Mouse (Mus musculus) A20 (cell line): ENCODE measurements at regions not wholly inside any gene's neighbourhood (a gene's known extent, or its start where the extent isn't known, plus 50 kb on each side); places are given as distances from the start of the nearest gene placed in this dataset.

Experiments
- DNase-seq: peaks from one replicate; pipeline ENCODE4 v3.0.0-alpha.2; 2011; ENCODE audit warnings: low read depth, low spot score

GRCm38 (mm10) chr16:95815206-95815731 is 113.4 kb downstream of the Ets2 start:
- DNase-seq, result peak; percentile 40

DNA sequence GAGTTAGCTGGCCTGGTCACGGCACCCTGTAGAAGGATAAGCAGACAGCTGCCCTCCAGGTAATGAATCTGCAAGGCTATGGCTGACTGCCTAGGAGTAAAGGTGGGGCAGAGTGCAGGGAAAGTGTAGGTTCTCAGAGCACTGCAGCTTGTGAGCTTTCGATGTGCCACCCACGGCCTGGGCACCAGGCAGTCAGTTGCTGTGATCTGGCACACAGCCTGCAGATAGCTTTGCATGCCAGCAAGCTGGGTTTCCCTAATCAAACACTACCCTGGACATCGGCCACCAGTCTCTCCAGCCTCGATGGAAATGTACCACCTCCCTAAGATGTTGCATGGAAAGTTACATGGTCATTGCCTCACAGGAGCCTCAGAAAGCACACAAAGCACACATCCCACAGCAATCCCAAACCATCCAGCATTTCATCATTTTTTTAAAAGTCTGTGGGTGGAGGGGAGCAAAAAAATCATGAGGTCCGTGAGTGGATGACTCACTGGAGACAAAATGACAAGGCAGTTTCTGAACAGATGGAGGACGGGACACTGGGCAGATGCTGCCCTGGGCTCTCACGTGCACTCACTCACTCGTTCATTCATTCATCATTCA is 112.7 kb downstream of the Ets2 start:
- DNase-seq, result no peak

DNA sequence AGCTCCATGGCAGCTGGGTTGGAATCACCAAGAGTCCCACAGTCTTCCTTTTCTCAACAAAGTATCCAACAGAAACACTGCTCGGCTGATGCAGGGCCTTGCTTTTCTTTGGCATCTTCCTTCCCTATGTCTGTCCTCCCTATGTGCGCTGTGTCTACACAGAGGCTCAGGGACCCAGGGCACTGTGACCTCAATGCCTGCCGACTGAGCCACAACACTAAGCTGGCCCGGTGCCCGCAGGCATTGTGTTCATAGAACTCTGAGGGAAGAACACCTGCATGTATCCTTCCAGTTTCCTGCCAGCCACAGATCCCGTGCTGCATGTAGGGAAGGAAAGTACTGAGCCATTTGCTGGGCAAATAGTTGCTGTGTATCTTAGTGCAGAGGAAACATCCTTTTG is 109.2 kb downstream of the Ets2 start:
- DNase-seq, result no peak

- no peak for DNase-seq
Observed at GRCm38 (mm10) chr16:95809127-95809876, 107.4 kb downstream of the Ets2 start.

DNA sequence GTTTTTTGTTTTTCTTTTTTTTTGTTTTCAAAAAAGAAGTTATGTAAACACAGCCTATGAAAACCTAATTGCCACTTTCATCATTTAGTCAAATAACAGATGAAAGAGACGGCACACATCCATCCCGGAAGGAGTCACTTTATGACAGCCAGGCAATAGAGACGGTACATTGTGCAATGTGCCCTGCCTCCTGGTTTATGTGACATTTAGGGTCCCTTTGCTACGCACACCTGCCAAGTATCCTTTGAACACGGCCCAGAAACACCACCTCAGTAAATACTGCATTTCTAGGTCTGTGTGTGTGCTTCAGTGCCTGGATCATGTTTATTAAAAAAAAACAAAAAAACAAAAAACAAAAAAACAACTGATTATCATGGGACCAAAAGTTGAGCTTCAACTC is 104.6 kb downstream of the Ets2 start:
- no peak for DNase-seq

DNA sequence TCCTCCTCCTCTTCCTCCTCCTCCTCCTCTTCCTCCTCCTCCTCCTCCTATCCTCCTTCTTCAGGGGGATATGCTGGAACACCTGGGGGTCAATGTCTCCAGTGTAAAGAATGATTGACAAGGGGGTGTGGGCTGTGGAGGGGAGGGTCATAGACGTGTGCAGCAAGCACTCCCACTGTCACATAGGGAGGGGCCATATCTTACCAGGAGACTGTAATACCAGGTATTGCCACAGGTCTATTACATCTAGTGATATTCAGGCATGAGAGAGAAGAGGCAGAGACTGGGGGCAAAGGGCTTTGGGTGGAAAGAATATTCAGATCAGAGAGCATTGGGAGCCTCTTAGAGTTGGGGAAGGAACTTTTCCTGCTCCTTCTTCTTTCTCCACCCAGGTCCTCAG is 102.3 kb downstream of the Ets2 start:
- no peak for DNase-seq

DNA sequence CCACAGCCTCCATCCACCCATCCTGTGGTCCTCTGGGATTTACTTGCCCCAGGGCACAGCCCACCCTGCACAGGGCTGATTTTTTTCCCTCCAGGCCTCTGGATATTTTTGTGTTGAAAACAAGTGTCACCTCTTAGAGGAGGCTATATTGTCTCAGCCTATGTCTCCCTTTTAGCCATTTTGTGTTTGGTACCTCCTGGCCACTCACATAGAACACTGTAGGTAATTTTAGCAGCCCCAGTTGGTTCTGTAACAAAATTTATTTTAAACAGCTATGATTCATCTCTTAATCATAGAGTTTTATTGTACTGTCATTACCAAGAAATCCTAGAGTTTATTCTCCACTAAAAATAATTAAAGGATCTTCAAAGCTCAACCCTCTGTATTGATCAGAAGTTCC is 100.8 kb downstream of the Ets2 start:
- no peak for DNase-seq

- DNase-seq, result no peak
Observed at GRCm38 (mm10) chr16:95802207-95802606, 100.3 kb downstream of the Ets2 start.

DNA sequence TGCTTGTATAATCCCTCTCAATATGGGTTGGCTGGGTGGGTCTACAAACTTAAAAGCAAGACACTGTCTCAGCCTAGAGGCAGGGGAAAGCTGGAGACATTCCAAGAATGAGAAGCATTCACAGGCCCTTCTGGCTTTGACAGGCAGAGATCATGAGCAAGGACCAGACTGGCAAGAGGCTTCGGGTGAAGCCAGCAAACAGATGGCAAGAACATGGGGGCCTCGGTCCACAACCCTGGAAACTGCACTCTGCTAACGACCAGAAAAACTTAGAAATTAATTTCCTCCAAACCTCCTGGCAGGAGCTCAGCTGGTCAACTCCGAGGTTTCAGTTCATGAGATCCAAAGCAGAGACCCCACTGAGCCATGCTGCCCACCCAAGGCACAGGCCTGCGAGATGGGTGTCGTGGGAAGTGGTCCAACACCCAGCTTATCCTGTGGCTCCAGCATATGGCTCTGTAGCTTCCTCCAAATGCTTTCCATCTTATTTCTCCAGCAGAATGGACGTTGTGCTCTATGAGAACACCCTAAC is 99.1 kb downstream of the Ets2 start:
- no peak for DNase-seq

- DNase-seq, result no peak
Observed at GRCm38 (mm10) chr16:95798582-95798981, 96.7 kb downstream of the Ets2 start.

GRCm38 (mm10) chr16:95798099-95798498 is 96.2 kb downstream of the Ets2 start:
- DNase-seq, result no peak

DNA sequence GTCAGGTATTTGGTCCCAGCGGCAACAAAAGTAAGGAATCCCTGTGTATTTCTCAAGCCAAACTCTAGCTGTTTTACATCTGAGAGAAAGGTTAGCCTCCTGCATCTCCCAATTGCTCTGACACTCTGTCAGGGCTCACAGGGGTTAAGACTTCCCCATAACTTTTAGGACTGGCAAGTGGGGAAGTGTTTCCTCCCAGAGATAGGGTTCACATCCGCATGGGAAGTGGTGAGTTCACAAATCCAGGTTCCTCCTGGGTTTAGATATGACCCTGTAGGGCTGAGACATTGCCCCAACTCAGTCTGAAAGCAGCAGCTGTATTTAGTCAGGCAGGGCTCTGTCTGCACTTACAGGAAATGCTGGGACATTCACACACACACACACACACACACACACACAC is 95.3 kb downstream of the Ets2 start:
- no peak for DNase-seq

GRCm38 (mm10) chr16:95794876-95795275 is 93.0 kb downstream of the Ets2 start:
- no peak for DNase-seq

DNA sequence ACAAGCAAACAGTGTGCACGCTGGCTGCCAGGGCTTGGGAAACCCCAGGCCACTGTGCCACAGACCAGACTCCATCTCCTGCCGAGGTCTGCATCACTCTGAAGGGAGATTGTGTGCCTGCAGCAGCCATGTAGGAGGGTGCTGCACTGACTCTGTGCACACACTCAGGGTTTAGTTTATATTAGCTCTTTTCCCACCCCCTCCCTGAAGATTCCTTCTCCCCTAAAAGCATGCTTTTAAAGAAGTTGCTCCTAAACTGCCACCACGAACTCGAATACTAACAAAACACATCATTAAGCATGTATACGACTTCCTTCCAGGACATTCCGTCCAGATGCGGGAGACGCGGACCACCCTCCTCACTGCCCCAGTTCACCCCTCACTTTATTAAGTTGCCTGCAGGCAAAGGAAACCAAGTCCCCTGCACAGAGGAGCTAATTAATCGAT is 92.4 kb downstream of the Ets2 start:
- no peak for DNase-seq

DNA sequence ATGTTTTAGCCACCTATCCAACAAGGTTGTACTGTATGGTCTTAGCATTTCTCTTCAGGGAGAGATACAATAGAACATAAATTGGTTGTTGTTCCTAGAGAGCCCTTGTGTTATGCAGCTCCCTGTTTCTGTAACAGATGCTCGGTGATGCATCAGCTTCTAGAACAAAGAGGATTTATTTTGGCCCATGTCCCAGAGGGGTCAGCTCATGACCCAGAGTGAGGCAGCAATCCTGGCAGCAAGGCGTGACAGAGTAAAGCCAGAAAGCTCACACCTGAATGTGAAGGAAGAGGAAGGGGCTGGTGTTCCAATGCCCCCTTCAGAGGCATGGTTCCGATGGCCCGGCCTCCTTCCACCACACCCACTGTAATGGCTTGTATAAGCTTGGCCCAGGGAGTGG is 88.8 kb downstream of the Ets2 start:
- no peak for DNase-seq

- no peak for DNase-seq
Observed at GRCm38 (mm10) chr16:95789548-95789947, 87.7 kb downstream of the Ets2 start.

- peak; percentile 73 for DNase-seq
Observed at GRCm38 (mm10) chr16:95781681-95782080, 79.8 kb downstream of the Ets2 start.

DNA sequence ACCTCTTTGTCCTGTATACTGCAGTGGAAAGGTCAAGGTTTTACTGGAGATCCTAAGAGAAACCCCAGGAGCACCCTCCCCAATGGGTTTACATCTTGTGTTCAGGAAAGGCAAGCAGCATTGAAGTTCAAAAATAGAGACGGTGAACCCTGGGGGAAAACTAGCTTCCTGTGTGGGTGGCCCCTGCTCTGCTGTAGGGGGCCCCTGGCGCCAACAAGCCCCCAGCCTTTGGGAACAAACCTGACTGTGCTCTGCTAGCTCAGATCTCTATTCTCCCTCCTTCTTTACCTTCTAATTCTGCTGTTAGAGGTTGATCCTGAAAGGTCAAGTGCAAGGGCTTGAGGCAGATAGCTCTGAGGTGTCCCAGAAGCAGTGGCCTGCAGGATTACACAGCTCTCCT is 78.6 kb downstream of the Ets2 start:
- no peak for DNase-seq

GRCm38 (mm10) chr16:95778845-95779722 is 77.2 kb downstream of the Ets2 start:
- DNase-seq, result peak; percentile 22

GRCm38 (mm10) chr16:95778173-95778572 is 76.3 kb downstream of the Ets2 start:
- DNase-seq, result no peak

- DNase-seq, result no peak
Observed at GRCm38 (mm10) chr16:95776610-95777363, 74.9 kb downstream of the Ets2 start.
